Mouse (Mus musculus): Measurements from ENCODE around the gene Npepl1.

- TF ChIP-seq CTCF (IDR thresholded peaks at IDR 0.05; ENCODE audit: extremely low read depth, insufficient read depth, insufficient read length, insufficient replicate concordance) (no peak), POLR2A (IDR thresholded peaks at IDR 0.05; ENCODE audit: low read depth, low read length) (no peak)
Observed at GRCm38 (mm10) chr2:174160461-174160860, 50.3 kb downstream of the Npepl1 start.

Data from spleen, adult 2 months (tissue).